Mouse (Mus musculus): ENCODE measurements around the gene Sergef.

DNA sequence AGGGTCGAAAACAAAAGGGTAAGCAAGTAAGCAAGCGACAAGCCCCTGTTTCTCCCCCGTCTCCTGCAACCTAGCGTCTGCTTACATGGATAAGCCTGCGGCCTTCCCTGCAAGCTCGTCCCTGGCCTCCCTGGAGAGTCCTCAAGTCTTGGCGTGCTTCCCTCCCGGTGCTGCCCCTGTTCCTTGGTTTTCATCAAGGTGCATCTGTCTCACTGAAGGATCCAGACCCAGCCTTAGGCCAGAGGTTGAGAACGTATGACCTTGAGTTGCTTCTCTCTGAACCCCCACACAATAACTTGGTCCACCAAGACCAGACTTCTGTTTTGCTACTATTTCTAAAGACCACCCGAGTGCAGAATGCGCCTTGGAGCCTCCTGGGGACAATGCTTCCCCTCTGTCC lies 82.2 kb downstream of the Sergef start:
- TF ChIP-seq CTCF (IDR thresholded peaks at IDR 0.05; ENCODE audit: low read depth, low read length) = no peak
- TF ChIP-seq GATA1 (IDR thresholded peaks at IDR 0.05; ENCODE audit: borderline replicate concordance, low read length) = no peak
- no peak for TF ChIP-seq TAL1 (conservative IDR thresholded peaks at IDR 0.05; ENCODE audit: low read depth, low read length)

All from G1E (cell line).